Mouse (Mus musculus): ENCODE measurements at regions not wholly inside any gene's neighbourhood (a gene's known extent, or its start where the extent isn't known, plus 50 kb on each side); places are given as distances from the start of the nearest gene placed in this dataset.

DNA sequence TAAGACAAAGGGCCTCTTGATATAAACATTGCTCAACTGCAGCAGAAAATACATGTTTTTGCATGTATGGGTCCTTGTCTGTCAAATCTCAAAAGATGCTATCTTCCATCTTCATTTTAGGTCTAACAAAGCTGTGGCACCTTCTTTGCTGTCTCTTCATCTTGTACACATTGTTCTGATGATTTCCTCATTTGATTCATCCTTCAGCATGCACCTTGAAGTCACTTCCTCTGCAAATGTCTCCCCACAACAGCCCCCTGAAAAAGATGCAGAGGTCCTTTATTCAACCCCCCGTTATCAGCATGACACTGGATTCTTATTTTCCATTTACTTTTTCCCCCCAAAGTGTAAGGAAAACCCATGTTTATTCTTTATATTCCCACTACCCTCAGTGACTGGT is 290.5 kb upstream of the Kcnh8 start:
- no peaks in the 10 kb centered on the region for H3K4me1 ChIP-seq (replicated peaks; ENCODE audit: control insufficient read depth, insufficient read depth, low read length)
- no peak for TF ChIP-seq CTCF (IDR thresholded peaks at IDR 0.05; ENCODE audit: low read depth)
- H3K27me3 ChIP-seq (replicated peaks; ENCODE audit: control insufficient read depth, insufficient read depth, low read length) = no peaks in the 10 kb centered on the region
- no peak overlapping the region for H3K27ac ChIP-seq (ENCODE audit: low read depth, low read length)
- H3K9ac ChIP-seq (ENCODE audit: low read depth, low read length) = no peak overlapping the region
- no peak overlapping the region for H3K4me3 ChIP-seq (ENCODE audit: low read depth, low read length)
- no peak for ATAC-seq
- H3K36me3 ChIP-seq (ENCODE audit: control insufficient read depth, insufficient read depth) = no peaks in the 10 kb centered on the region
- H3K4me2 ChIP-seq (replicated peaks; ENCODE audit: low read depth) = no peak overlapping the region
- WGBS = 79% methylated on average over 1 of the region's 1 CpGs
- no peaks in the 10 kb centered on the region for H3K9me3 ChIP-seq (ENCODE audit: control insufficient read depth)

DNA sequence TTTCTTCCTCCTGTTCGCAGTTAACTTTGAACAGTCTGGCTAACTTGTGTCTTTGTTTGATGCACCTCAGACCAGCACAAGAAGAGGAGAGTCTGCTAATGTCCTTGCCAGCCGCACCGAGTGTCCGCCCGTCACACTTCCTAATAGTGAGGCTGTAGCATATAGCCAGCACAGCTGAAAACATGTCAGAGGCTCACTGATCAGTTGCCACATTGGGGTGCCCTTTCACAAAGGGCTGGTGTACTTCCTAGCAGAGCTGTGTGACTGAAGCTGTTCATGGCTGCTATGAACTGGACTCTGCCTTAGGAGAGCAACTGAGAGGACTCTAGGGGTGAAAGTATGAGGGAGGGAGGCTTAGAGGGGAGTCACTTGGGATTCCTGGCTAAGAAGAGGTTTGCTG is 293.7 kb upstream of the Kcnh8 start:
- no peak for TF ChIP-seq CTCF (IDR thresholded peaks at IDR 0.05; ENCODE audit: low read depth)
- no peak for ATAC-seq
- 82% methylated on average over 5 of the region's 5 CpGs for WGBS
- Histone ChIP-seq H3K27ac (ENCODE audit: low read depth, low read length) (no peak overlapping the region), H3K4me2 (replicated peaks; ENCODE audit: low read depth) (no peak overlapping the region), H3K36me3 (ENCODE audit: control insufficient read depth, insufficient read depth) (no peaks in the 10 kb centered on the region), H3K4me3 (ENCODE audit: low read depth, low read length) (no peak overlapping the region), H3K9ac (ENCODE audit: low read depth, low read length) (no peak overlapping the region), H3K9me3 (ENCODE audit: control insufficient read depth) (no peaks in the 10 kb centered on the region), H3K27me3 (replicated peaks; ENCODE audit: control insufficient read depth, insufficient read depth, low read length) (no peaks in the 10 kb centered on the region), H3K4me1 (replicated peaks; ENCODE audit: control insufficient read depth, insufficient read depth, low read length) (no peaks in the 10 kb centered on the region)

DNA sequence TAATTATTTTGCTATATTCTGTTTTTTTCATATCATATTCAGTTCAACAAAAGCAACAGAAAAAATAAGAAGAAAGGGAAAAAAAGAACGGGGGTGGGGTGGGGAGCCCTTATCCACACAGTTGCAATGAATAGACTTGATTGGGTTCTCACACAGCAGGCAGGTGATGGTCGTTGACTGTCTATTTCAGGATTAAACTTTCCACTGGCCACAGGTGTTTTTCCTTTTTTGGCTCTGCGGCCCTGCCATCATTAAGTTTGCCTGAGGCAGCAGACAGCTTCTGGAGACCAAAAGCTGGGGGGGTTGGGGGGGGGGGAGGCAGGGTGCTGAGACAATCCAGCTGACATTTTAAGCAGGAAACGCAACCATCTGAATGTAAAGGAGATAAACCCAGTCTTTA is 298.4 kb upstream of the Kcnh8 start:
- Histone ChIP-seq H3K4me3 (ENCODE audit: low read depth, low read length) (no peak overlapping the region), H3K4me2 (replicated peaks; ENCODE audit: low read depth) (no peak overlapping the region), H3K27me3 (replicated peaks; ENCODE audit: control insufficient read depth, insufficient read depth, low read length) (no peaks in the 10 kb centered on the region), H3K9me3 (ENCODE audit: control insufficient read depth) (no peaks in the 10 kb centered on the region), H3K27ac (ENCODE audit: low read depth, low read length) (no peak overlapping the region), H3K36me3 (ENCODE audit: control insufficient read depth, insufficient read depth) (no peaks in the 10 kb centered on the region), H3K4me1 (replicated peaks; ENCODE audit: control insufficient read depth, insufficient read depth, low read length) (no peaks in the 10 kb centered on the region), H3K9ac (ENCODE audit: low read depth, low read length) (no peak overlapping the region)
- 69% methylated on average over 4 of the region's 4 CpGs for WGBS
- TF ChIP-seq CTCF (IDR thresholded peaks at IDR 0.05; ENCODE audit: low read depth) = no peak
- ATAC-seq = no peak

DNA sequence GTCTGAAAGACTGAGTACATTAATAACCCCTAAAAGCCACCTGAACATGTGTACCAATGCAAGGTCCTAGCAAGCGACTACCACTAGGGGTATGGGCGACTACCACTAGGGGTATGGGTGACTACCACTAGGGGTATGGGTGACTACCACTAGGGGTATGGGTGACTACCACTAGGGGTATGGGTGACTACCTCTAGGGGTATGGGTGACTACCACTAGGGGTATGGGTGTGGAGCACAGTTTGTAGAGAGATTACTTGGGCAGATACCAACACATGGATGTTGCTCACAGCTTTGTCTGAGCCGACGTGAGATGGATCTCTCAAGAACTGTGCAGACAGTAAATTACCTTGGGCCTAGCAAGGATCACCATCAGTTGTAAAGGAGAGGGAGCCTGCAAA is 299.2 kb upstream of the Kcnh8 start:
- no peak overlapping the region for H3K4me3 ChIP-seq (ENCODE audit: low read depth, low read length)
- H3K27ac ChIP-seq (ENCODE audit: low read depth, low read length) = no peak overlapping the region
- WGBS = 91% methylated on average over 4 of the region's 4 CpGs
- no peaks in the 10 kb centered on the region for H3K4me1 ChIP-seq (replicated peaks; ENCODE audit: control insufficient read depth, insufficient read depth, low read length)
- no peak overlapping the region for H3K4me2 ChIP-seq (replicated peaks; ENCODE audit: low read depth)
- TF ChIP-seq CTCF (IDR thresholded peaks at IDR 0.05; ENCODE audit: low read depth) = no peak
- ATAC-seq = no peak
- H3K36me3 ChIP-seq (ENCODE audit: control insufficient read depth, insufficient read depth) = no peaks in the 10 kb centered on the region
- H3K9me3 ChIP-seq (ENCODE audit: control insufficient read depth) = no peaks in the 10 kb centered on the region
- H3K27me3 ChIP-seq (replicated peaks; ENCODE audit: control insufficient read depth, insufficient read depth, low read length) = no peaks in the 10 kb centered on the region
- no peak overlapping the region for H3K9ac ChIP-seq (ENCODE audit: low read depth, low read length)

DNA sequence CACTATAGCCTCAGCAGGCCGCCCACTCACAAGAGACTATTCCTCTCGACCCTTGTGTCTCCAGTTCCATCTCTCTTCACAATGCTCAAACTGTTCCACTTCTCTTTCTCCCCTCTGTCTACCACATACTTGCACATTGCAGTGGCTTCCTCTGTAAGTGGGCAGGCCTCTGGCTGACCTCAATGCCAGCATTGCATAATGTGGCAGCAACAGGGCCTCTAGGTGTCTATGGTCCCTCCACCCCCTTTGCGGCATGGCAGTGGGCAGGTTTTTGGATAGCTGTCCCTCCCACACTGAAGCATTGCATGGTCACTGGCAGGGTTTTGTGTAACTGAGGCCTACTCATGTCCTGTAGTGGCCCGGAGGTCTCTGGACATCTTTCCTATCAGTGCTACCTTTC is 302.7 kb upstream of the Kcnh8 start:
- no peaks in the 10 kb centered on the region for H3K4me1 ChIP-seq (replicated peaks; ENCODE audit: control insufficient read depth, insufficient read depth, low read length)
- H3K27me3 ChIP-seq (replicated peaks; ENCODE audit: control insufficient read depth, insufficient read depth, low read length) = no peaks in the 10 kb centered on the region
- no peak overlapping the region for H3K27ac ChIP-seq (ENCODE audit: low read depth, low read length)
- no peak for ATAC-seq
- no peak for TF ChIP-seq CTCF (IDR thresholded peaks at IDR 0.05; ENCODE audit: low read depth)
- H3K9ac ChIP-seq (ENCODE audit: low read depth, low read length) = no peak overlapping the region
- whole genome bisulfite sequencing = 91% methylated on average over 4 of the region's 4 CpGs
- no peaks in the 10 kb centered on the region for H3K36me3 ChIP-seq (ENCODE audit: control insufficient read depth, insufficient read depth)
- H3K4me2 ChIP-seq (replicated peaks; ENCODE audit: low read depth) = no peak overlapping the region
- H3K4me3 ChIP-seq (ENCODE audit: low read depth, low read length) = no peak overlapping the region
- H3K9me3 ChIP-seq (ENCODE audit: control insufficient read depth) = no peaks in the 10 kb centered on the region

DNA sequence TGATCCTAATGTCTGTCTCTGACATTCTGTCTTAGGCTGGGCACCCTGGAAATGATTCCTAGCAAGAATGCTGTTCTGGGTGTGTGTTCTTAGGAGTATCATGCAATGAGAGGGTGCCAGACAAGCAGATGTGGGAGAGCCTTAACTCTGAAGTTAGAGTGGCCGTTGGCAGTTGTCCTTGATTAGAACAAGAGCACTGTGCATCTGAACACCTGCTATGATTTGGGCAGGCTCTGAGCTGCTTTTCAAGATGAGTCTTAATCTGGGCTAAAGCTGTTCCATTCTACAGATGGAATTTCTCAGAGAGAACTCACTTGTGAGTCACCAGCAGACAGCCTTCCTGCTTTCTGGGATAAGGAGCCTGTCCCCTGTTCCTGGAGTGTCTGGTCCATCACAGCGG is 317.1 kb upstream of the Kcnh8 start:
- no peaks in the 10 kb centered on the region for H3K9me3 ChIP-seq (ENCODE audit: control insufficient read depth)
- TF ChIP-seq CTCF (IDR thresholded peaks at IDR 0.05; ENCODE audit: low read depth) = no peak
- WGBS = 79% methylated on average over 2 of the region's 2 CpGs
- no peak overlapping the region for H3K27ac ChIP-seq (ENCODE audit: low read depth, low read length)
- H3K4me3 ChIP-seq (ENCODE audit: low read depth, low read length) = no peak overlapping the region
- no peaks in the 10 kb centered on the region for H3K36me3 ChIP-seq (ENCODE audit: control insufficient read depth, insufficient read depth)
- no peaks in the 10 kb centered on the region for H3K4me1 ChIP-seq (replicated peaks; ENCODE audit: control insufficient read depth, insufficient read depth, low read length)
- no peak for ATAC-seq
- no peak overlapping the region for H3K4me2 ChIP-seq (replicated peaks; ENCODE audit: low read depth)
- H3K27me3 ChIP-seq (replicated peaks; ENCODE audit: control insufficient read depth, insufficient read depth, low read length) = no peaks in the 10 kb centered on the region
- H3K9ac ChIP-seq (ENCODE audit: low read depth, low read length) = no peak overlapping the region

DNA sequence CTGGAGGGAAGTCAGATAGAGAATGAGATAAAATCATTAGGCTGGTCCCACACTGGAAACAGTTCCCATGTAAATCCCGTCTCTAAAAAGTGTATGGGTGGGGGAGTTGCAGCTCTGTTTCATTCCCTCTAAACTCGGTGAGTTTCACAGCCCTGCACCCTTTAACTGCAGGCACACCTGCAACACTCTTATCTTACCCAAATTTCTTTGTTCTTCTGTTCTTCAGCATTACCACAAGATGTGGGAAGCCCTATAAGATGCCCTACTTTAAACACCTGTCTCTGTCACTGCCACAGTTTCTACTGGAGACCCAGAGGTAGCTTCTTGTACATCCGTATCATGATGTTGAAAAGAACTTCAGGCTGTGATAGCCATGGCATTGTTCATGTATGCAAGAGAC is 320.2 kb upstream of the Kcnh8 start:
- Histone ChIP-seq H3K4me3 (ENCODE audit: low read depth, low read length) (no peak overlapping the region), H3K27me3 (replicated peaks; ENCODE audit: control insufficient read depth, insufficient read depth, low read length) (no peaks in the 10 kb centered on the region), H3K4me2 (replicated peaks; ENCODE audit: low read depth) (no peak overlapping the region), H3K9ac (ENCODE audit: low read depth, low read length) (no peak overlapping the region), H3K9me3 (ENCODE audit: control insufficient read depth) (no peaks in the 10 kb centered on the region), H3K27ac (ENCODE audit: low read depth, low read length) (no peak overlapping the region), H3K36me3 (ENCODE audit: control insufficient read depth, insufficient read depth) (no peaks in the 10 kb centered on the region), H3K4me1 (replicated peaks; ENCODE audit: control insufficient read depth, insufficient read depth, low read length) (no peaks in the 10 kb centered on the region)
- no peak for ATAC-seq
- 50% methylated on average over 3 of the region's 3 CpGs for WGBS
- no peak for TF ChIP-seq CTCF (IDR thresholded peaks at IDR 0.05; ENCODE audit: low read depth)

Data from intestine, postnatal 0 days (tissue).